Mouse (Mus musculus) heart, adult 11 months (tissue): Measurements from ENCODE around the gene Tm4sf5.

Experiments
- DNase-seq: peaks from one replicate; pipeline ENCODE4 v3.0.0; 2022

The Tm4sf5 gene

GRCm38 (mm10) chr11:70553940-70554339, 48.9 kb downstream of the Tm4sf5 start:
- DNase-seq: no peak

DNA sequence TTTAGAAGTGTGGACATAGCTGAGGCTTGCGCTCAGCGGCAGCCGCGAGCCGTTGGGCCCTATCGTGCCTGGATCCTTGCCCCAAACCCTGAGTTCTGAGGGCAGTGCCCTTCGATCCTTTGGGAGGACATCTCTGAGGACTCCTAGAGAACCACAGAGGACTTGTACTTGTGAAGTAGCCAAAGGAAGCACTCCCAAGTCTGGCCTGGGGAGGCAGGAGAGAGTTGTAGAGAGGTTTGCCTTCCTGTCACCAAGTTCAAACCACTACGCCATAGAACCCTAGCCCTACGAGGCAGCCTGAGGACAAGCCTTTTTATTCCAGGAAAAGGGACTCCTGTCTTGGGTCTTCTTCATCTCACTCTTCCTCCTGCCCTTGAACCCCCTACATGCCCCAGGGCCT, 52.5 kb downstream of the Tm4sf5 start:
- no peak for DNase-seq
